Mouse (Mus musculus) spleen, adult 2 months (tissue): ENCODE measurements around the gene 1700018G05Rik.
"Not testable (repeated sequence)": the region's sequence is repeated elsewhere in the genome, so short reads cannot be mapped to it uniquely, and the experiment has no call there.

Experiments used
- CTCF ChIP-seq: fragments of 200-500 bp; IDR thresholded peaks from 2 replicates; pipeline ENCODE4 v1.5.1; 2011; ENCODE audit warnings: mild to moderate bottlenecking, inconsistent platforms; ENCODE audit not compliant: insufficient read depth, insufficient read length, insufficient replicate concordance; ENCODE audit errors: extremely low read depth
- POLR2A ChIP-seq: fragments of 200-500 bp; IDR thresholded peaks from 2 replicates; pipeline ENCODE4 v1.6.1; 2011; ENCODE audit warnings: low read depth, low read length, inconsistent platforms

DNA sequence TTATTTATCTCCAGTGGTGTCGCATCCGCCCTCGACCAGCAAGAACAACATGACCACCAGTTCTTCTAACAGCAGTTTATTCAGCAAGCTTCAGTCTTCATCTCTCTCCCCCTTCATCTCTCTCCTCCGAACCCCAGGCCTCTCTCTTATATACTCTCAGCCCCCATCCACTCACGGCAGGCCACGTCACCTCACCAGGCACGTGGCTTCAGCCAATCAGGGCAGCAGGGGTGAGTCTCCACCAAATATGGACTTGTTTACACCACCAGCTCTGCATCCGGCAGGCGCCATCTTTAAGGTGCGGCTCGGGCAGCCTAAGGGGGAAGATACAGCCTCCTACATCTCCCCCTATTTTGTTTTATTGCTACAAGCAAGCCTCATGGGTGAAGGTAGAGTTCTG, 22.0 kb downstream of the 1700018G05Rik start:
- TF ChIP-seq CTCF, POLR2A: not testable (repeated sequence)
